Mouse (Mus musculus) liver, embryonic 14.5 days (tissue): ENCODE measurements at regions not wholly inside any gene's neighbourhood (a gene's known extent, or its start where the extent isn't known, plus 50 kb on each side); places are given as distances from the start of the nearest gene placed in this dataset.

Source experiments
- ATAC-seq: fragments of 200-750 bp; cut with Nextera tagmentation; 2 replicates; pipeline ENCODE4 v1.8.0; 2017; ENCODE audit warnings: moderate number of reproducible peaks, mild to moderate bottlenecking, moderate library complexity; ENCODE audit not compliant: insufficient read depth
- DNase-seq, 3 experiments: peaks; one replicate each; pipeline ENCODE4 v3.0.0-alpha.2; 2012 to 2013; ENCODE audit warnings: low read depth in 3 of 3, low spot score in 3 of 3
- H3K27ac ChIP-seq: fragments of 300-500 bp; sonication (generic); 2 replicates; pipeline ENCODE4 v1.5.1; 2014; ENCODE audit warnings: moderate library complexity, mild to moderate bottlenecking, control low read depth, inconsistent platforms
- H3K27me3 ChIP-seq: fragments of 300-500 bp; sonication (generic); 2 replicates; pipeline ENCODE4 v1.6.1; 2014; ENCODE audit warnings: mild to moderate bottlenecking, low read length, moderate library complexity; ENCODE audit not compliant: control insufficient read depth, insufficient read depth
- H3K36me3 ChIP-seq: fragments of 300-500 bp; sonication (generic); replicated peaks from 2 replicates; pipeline ENCODE4 v1.6.1; 2014; ENCODE audit warnings: low read depth; ENCODE audit not compliant: control insufficient read depth, insufficient read depth
- H3K4me1 ChIP-seq, 2 experiments: fragments of 200-500 bp in 1 of 2; fragments of 300-500 bp in 1 of 2; sonication (generic) in 1 of 2; replicated peaks; 2 replicates each; pipeline ENCODE4 v1.6.1; 2012 to 2014; ENCODE audit warnings: antibody characterized with exemption in 1 of 2, inconsistent platforms in 1 of 2, low read length in 1 of 2; ENCODE audit not compliant: control insufficient read depth in 2 of 2, insufficient read depth in 2 of 2
- H3K4me2 ChIP-seq: fragments of 300-500 bp; sonication (generic); 2 replicates; pipeline ENCODE4 v1.6.1; 2014; ENCODE audit warnings: low read depth, mild to moderate bottlenecking, control low read depth, moderate library complexity
- H3K4me3 ChIP-seq, 2 experiments: fragments of 200-500 bp in 1 of 2; fragments of 300-500 bp in 1 of 2; sonication (generic) in 1 of 2; 2 replicates each; pipeline ENCODE4 v1.5.1; 2012 to 2014; ENCODE audit warnings: low read depth in 2 of 2, low read length in 2 of 2, mild to moderate bottlenecking in 2 of 2, control low read depth in 1 of 2, inconsistent platforms in 1 of 2, moderate library complexity in 1 of 2; ENCODE audit not compliant: insufficient read depth in 1 of 2
- H3K9ac ChIP-seq: fragments of 300-500 bp; sonication (generic); replicated peaks from 2 replicates; pipeline ENCODE4 v1.6.1; 2014; ENCODE audit warnings: mild to moderate bottlenecking, control low read depth, moderate library complexity
- H3K9me3 ChIP-seq: fragments of 300-500 bp; sonication (generic); 2 replicates; pipeline ENCODE4 v1.6.1; 2016; ENCODE audit warnings: low read length, mixed read lengths; ENCODE audit not compliant: control insufficient read depth
- CTCF ChIP-seq: IDR thresholded peaks from 2 replicates; pipeline ENCODE4 v1.5.1; 2016; ENCODE audit warnings: antibody characterized with exemption, low read depth, control low read depth
- EP300 ChIP-seq: IDR thresholded peaks from 2 replicates; pipeline ENCODE4 v1.6.1; 2016; ENCODE audit warnings: antibody characterized with exemption, low read depth
- WGBS: fragments of 180-500 bp; shearing (Covaris S2); extraction: QIAGEN DNeasy Blood & Tissue Kit; methylation state at CpG from one replicate; pipeline ENCODE4 v1.1.7; 2014; ENCODE audit not compliant: insufficient replicate concordance; 5-methylcytosine and 5-hydroxymethylcytosine counted together

GRCm38 (mm10) chr13:60371656-60372055, 194.5 kb upstream of the Gas1 start:
- Histone ChIP-seq H3K9me3 (no peaks in the 10 kb centered on the region), H3K4me2 (no peak overlapping the region), H3K27me3 (no peaks in the 10 kb centered on the region), H3K9ac (no peak overlapping the region), H3K4me1 (no peaks in the 10 kb centered on the region; a peak in 1 of 4 replicates), H3K36me3 (no peaks in the 10 kb centered on the region), H3K27ac (no peak overlapping the region), H3K4me3 (no peak overlapping the region)
- 62% methylated on average over 2 of the region's 2 CpGs for WGBS
- DNase-seq (no peak), ATAC-seq (no peak)
- no peak for TF ChIP-seq EP300
- TF ChIP-seq CTCF: no peak

DNA sequence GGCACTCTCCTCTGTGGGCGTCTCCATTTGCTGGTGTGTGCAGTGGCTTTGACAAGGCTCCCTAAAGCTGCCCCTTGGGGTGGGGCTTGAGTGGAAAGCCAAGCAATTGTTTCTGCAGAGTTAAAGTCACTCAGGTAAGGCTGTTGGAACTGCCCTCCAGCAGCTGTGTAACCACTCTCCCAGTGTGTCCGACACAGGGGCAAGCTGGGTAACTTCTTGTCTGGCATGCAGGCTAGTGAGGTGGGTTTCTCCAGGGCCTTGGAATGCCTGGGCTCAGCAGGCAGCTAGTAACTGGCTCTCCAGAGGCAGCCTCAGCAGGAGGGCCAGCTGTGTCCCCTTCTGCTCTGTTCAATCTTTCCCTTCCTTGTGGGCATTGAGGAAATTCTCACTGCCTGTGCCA, 199.5 kb upstream of the Gas1 start:
- TF ChIP-seq EP300 (no peak), CTCF (no peak)
- Histone ChIP-seq H3K4me2 (no peak overlapping the region), H3K9ac (no peak overlapping the region), H3K4me1 (no peaks in the 10 kb centered on the region; a peak in 1 of 4 replicates), H3K4me3 (no peak overlapping the region), H3K27ac (no peak overlapping the region), H3K36me3 (no peaks in the 10 kb centered on the region), H3K9me3 (no peaks in the 10 kb centered on the region), H3K27me3 (no peaks in the 10 kb centered on the region)
- DNase-seq: no peak
- ATAC-seq: no peak
- 60% methylated on average over 2 of the region's 2 CpGs for WGBS

DNA sequence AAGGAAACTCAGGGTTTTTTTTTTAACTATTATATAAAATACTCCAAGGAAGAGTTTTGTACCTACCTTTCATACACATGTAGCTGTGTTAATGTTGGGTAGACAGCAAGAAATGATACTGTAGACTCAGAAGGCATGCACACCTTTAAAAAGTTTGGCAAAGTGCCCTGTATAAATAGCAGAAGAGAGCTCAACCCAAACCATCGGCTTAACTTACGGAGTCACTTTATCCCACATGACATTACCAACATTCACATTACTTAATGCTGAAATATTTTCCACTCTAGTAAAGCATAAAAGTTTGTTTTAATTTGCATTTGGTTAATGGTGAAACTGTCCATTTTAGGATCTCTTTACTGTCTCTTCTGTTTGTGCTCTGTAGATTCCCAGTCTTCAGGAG, 205.7 kb upstream of the Gas1 start:
- Histone ChIP-seq H3K36me3 (no peaks in the 10 kb centered on the region), H3K27ac (no peak overlapping the region), H3K27me3 (no peaks in the 10 kb centered on the region), H3K4me3 (no peak overlapping the region), H3K9ac (no peak overlapping the region), H3K9me3 (no peaks in the 10 kb centered on the region), H3K4me1 (no peaks in the 10 kb centered on the region), H3K4me2 (no peak overlapping the region)
- 84% methylated on average over 2 of the region's 2 CpGs for WGBS
- TF ChIP-seq CTCF (no peak), EP300 (no peak)
- ATAC-seq (no peak), DNase-seq (no peak)

GRCm38 (mm10) chr13:60398836-60399235, 202.9 kb upstream of the Dapk1 start:
- H3K4me1 ChIP-seq: no peaks in the 10 kb centered on the region
- DNase-seq (no peak), ATAC-seq (no peak)
- no peak overlapping the region for H3K27ac ChIP-seq
- H3K4me2 ChIP-seq: no peak overlapping the region
- no peaks in the 10 kb centered on the region for H3K27me3 ChIP-seq
- WGBS: 69% methylated on average over 2 of the region's 2 CpGs
- no peak overlapping the region for H3K9ac ChIP-seq
- H3K9me3 ChIP-seq: no peaks in the 10 kb centered on the region
- H3K36me3 ChIP-seq: no peaks in the 10 kb centered on the region
- TF ChIP-seq CTCF (no peak), EP300 (no peak)
- H3K4me3 ChIP-seq: no peak overlapping the region

DNA sequence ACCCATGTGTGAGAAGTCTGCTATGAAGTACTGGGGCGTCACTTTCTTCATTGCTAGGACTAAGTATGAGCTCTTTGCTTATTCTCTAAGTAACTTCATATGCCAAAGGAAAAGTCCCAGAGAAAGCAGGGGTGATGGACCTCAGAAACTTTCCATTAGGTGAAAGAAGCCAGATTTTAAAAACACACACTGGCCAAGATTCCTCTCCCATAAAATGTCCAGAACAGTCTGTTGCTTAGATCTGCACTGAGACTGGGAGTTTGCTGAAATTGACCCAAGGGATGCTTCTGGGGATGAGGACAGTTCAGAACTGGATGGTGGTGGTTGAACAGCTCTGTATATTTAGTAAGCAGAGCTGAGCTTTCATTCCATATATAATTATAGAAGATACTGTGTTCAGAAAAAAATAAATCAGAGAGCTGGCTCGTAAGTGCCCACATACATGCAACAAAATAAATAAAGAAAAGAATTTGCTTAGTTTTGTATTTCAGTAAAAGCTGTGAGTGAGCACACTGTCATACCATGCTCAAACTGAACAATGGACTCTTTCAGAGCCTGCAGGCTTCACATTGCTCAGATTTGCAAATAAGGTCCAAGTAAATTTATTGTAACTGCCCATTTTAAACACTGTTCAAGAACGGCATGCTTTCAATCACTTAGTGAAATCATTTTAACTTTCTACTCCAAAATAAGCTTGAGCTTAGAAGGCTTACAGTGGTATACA, 200.8 kb upstream of the Dapk1 start:
- ATAC-seq (no peak), DNase-seq (no peak)
- Histone ChIP-seq H3K36me3 (no peaks in the 10 kb centered on the region), H3K9me3 (no peaks in the 10 kb centered on the region), H3K4me2 (no peak overlapping the region), H3K27me3 (no peaks in the 10 kb centered on the region), H3K27ac (no peak overlapping the region), H3K4me1 (no peaks in the 10 kb centered on the region), H3K4me3 (no peak overlapping the region), H3K9ac (no peak overlapping the region)
- 64% methylated on average over 3 of the region's 3 CpGs for WGBS
- TF ChIP-seq EP300 (no peak), CTCF (no peak)
